In the genomic region with DNA sequence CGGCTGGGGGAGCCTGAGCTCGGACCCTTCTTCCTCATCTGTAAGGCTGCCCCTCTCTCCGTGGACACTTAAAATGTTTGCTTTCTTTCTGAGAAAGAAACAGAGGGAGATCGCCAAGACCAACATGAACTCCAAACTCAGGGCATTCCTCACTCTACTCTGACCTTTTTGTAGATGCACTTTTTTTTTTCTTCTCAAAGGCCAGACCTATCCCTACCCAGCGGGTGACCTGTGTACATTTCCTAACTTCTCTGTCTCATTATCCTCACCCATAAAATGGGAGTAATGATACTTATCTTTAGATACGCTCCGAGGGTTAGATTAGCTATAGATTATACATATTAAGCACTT, we compare ENCODE assay signal across 8 mouse cellular contexts.
DNase-seq lines count a peak whose midpoint lies in the region; ATAC-seq and TF ChIP-seq lines count a peak whose summit lies in the region.

No protein-coding gene starts in this region.

- ATAC-seq in hindbrain, postnatal 0 days: peak; percentile 1; the same call in 1 of the 2 replicates
- ATAC-seq in midbrain, embryonic 15.5 days (replicated peaks): no peak

- H3K4me1 ChIP-seq in kidney, adult 2 months (ENCODE audit: control insufficient read depth, insufficient read depth, low read length): peaks cover 15% of the 10 kb centered on the region; the same call in 1 of the 2 replicates
- H3K4me1 ChIP-seq in brown adipose tissue, adult 24 weeks (ENCODE audit: control insufficient read depth, insufficient read depth, insufficient read length, low read length): peaks cover 22% of the 10 kb centered on the region
- no peaks in the 10 kb centered on the region for H3K4me1 ChIP-seq in hindbrain, postnatal 0 days (ENCODE audit: insufficient read depth, low read length)
- 0 out of 2 replicates have a peak, but pooled peaks cover 4% of the 10 kb centered on the region for H3K4me1 ChIP-seq in midbrain, embryonic 15.5 days

- H3K27ac ChIP-seq in kidney, adult 2 months (ENCODE audit: insufficient read depth, low read depth, low read length): peak overlapping the region; percentile 99
- H3K27ac ChIP-seq in brown adipose tissue, adult 24 weeks (replicated peaks; ENCODE audit: low read depth, low read length): peak overlapping the region; percentile 96
- peak overlapping the region; percentile 87 for H3K27ac ChIP-seq in hindbrain, postnatal 0 days
- peak overlapping the region; percentile 76 for H3K27ac ChIP-seq in midbrain, embryonic 15.5 days

- H3K4me3 ChIP-seq in kidney, adult 2 months (ENCODE audit: insufficient read depth, low read depth, low read length): peak overlapping the region; percentile 62
- peak overlapping the region; percentile 66 for H3K4me3 ChIP-seq in brown adipose tissue, adult 24 weeks (ENCODE audit: insufficient read depth, low read depth, low read length)
- H3K4me3 ChIP-seq in hindbrain, postnatal 0 days (ENCODE audit: low read length): peak overlapping the region; percentile 55
- peak overlapping the region; percentile 53 for H3K4me3 ChIP-seq in midbrain, embryonic 15.5 days

- TF ChIP-seq POLR2A in kidney, adult 2 months (IDR thresholded peaks at IDR 0.05; ENCODE audit: low read depth, low read length): no peak

- 14% methylated on average over 7 of the region's 7 CpGs for WGBS in kidney, adult 2 months
- WGBS in hindbrain, postnatal 0 days: 20% methylated on average over 7 of the region's 7 CpGs
- WGBS in midbrain, embryonic 15.5 days: 26% methylated on average over 7 of the region's 7 CpGs

- H3K27me3 ChIP-seq in kidney, adult 2 months (replicated peaks; ENCODE audit: control insufficient read depth, insufficient read depth, low read length): no peaks in the 10 kb centered on the region
- no peaks in the 10 kb centered on the region for H3K27me3 ChIP-seq in hindbrain, postnatal 0 days (ENCODE audit: insufficient read depth, low read length)
- H3K27me3 ChIP-seq in midbrain, embryonic 15.5 days (replicated peaks): 0 out of 2 replicates have a peak, but pooled peaks cover 3% of the 10 kb centered on the region

- TF ChIP-seq CTCF in kidney, adult 2 months (conservative IDR thresholded peaks at IDR 0.05; ENCODE audit: insufficient read depth, insufficient read length, low read depth, low read length): no peak
- no peak for TF ChIP-seq CTCF in hindbrain, postnatal 0 days (IDR thresholded peaks at IDR 0.05; ENCODE audit: low read depth)

- no peaks in the 10 kb centered on the region for H3K9me3 ChIP-seq in hindbrain, postnatal 0 days (ENCODE audit: low read length)
- no peaks in the 10 kb centered on the region for H3K9me3 ChIP-seq in midbrain, embryonic 15.5 days

- H3K4me2 ChIP-seq in hindbrain, postnatal 0 days (ENCODE audit: low read depth, low read length): peak overlapping the region; percentile 66
- H3K4me2 ChIP-seq in midbrain, embryonic 15.5 days: peak overlapping the region; percentile 68

- no peak for DNase-seq in kidney, adult 2 months
- no peak for DNase-seq in kidney, postnatal 25 days
- no peak for DNase-seq in hindbrain, postnatal 0 days (ENCODE audit: low spot score)
- no peak for DNase-seq in right cerebral cortex, postnatal 25 days
- no peak for DNase-seq in cerebellum, postnatal 36 days
- DNase-seq in layer of hippocampus, postnatal 25 days (ENCODE audit: extremely low spot score in 1 of 2, low spot score in 1 of 2): no peak

- H3K36me3 ChIP-seq in kidney, adult 2 months (ENCODE audit: control insufficient read depth, insufficient read depth, low read length): no peaks in the 10 kb centered on the region
- H3K36me3 ChIP-seq in hindbrain, postnatal 0 days (ENCODE audit: insufficient read depth, low read length): no peaks in the 10 kb centered on the region
- H3K36me3 ChIP-seq in midbrain, embryonic 15.5 days (replicated peaks): no peaks in the 10 kb centered on the region

- H3K9ac ChIP-seq in hindbrain, postnatal 0 days (replicated peaks; ENCODE audit: low read length): peak overlapping the region; percentile 67
- peak overlapping the region; percentile 61 for H3K9ac ChIP-seq in midbrain, embryonic 15.5 days
